Mouse (Mus musculus) right cerebral cortex, postnatal 4 days (tissue): ENCODE measurements around the gene Atxn7l1.

Source experiments
- DNase-seq: peaks from one replicate; pipeline ENCODE4 v3.0.0-alpha.2; 2022

The Atxn7l1 gene

DNA sequence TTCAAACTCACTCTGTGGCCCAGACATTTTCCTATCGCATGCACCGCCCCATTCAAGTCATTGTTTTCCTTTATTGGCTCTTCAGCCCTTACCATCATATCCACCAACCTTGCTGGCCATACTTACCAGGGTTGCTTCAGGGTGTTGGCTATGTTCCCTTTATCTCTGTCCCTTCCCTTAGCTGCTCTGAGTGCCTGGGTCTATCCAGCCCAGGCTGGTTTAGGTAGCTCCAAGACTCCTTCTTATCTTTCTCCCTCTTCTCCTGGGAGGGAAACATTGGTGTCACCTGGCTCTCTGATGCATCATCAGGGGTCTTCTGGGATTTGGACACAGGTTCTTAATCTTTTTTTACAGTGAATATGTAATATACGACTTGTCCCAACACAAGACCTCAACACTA is 36.6 kb downstream of the Atxn7l1 start:
- no peak for DNase-seq

DNA sequence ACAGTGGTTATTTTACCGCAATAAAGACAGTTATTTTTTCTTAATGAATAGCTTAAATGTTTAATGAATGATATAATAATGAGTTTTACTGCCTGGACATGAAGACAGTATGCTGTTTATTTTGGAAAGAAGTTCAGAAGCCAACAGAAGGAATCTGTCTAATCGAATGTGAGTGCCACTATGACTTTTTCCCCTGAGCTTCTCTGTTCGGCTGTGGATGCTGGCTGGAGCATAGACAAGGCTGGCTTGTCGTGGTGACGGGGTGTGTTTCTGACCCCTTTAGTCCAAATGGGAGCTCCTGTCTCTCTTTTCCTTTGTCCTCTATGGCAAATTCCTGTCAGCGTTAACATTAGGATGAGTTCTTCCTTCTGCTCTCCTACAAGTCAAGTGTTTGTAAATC is 37.6 kb downstream of the Atxn7l1 start:
- no peak for DNase-seq

DNA sequence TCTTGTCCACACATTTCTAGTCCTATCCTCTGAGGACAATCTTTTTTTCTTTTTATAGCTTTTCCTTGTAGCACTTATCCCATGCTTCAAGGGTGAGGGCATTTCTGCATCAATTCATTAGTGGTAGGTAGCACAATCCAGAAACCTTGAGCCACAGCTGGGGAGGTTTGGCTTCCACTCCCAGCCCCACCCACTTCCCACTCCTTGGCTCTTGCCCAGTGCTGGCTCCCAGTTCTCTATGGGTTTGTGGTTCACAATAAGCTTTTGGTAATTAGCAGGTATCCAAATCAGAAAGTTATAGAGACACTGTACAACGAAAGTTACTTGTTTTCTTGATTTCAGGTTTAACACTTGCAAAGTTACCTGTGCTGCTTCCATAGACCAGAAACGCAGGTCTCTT is 38.8 kb downstream of the Atxn7l1 start:
- no peak for DNase-seq

DNA sequence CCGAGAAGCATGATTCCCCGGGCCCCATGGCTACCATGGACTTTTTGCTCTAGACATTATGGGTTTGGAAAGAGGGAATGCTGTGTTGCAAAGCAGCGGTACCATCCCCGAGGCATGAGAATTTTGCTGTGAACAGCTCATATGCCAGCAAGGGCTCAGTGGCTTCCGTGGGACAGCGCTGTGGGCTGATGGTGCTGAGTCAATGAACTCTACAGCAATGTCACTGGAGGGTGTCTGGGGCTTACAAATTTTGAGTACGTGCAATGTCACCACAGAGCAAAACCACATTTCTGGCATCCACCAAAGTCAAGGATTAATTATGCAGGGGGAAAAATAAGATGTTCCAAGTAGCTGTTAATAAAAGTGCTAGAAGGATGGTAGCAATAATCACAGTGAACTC is 42.6 kb downstream of the Atxn7l1 start:
- no peak for DNase-seq

DNA sequence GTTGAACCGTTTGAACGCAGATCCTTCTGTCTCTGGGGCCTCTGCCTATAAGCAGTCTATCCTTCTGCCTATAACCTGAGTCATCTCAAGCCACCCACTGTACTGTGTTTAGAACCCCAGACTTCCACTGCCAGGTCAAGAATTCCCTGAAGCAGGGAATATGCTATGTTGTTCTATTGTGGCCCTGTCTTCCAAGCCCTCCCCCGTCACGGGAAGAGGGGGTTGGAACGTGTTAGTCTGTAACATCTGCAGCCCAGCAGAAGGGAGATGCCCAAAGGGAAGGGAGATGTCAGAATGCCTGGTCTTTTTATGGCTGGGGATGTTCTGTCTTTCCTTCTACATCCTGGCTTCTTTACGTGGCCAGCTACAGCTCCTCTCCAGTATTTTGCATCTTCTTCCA is 43.1 kb downstream of the Atxn7l1 start:
- DNase-seq = no peak

DNA sequence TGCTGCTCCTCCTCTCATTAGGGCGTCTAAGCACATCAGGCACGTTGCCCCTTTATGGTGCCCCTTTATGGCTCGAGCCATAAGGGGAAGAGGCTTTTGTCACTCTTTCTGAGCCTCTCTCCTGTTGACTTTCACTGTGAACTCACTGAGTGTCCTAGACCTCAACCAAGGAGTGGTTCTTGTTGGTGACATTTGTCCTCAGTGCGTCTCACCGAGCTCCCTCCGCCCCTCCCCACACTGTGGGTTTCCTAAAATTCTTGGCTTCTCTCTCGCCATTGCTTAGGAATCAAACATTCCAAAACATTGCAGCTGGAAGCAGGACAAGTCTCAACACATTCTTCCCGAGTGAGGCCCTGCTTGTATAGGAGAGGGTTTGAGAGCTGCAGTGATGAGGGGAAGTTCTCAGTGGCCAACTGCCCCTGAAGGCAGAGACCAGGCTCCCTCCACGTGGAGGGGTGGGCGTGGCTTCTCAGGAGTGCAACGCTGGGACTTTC is 46.0 kb downstream of the Atxn7l1 start:
- no peak for DNase-seq

DNA sequence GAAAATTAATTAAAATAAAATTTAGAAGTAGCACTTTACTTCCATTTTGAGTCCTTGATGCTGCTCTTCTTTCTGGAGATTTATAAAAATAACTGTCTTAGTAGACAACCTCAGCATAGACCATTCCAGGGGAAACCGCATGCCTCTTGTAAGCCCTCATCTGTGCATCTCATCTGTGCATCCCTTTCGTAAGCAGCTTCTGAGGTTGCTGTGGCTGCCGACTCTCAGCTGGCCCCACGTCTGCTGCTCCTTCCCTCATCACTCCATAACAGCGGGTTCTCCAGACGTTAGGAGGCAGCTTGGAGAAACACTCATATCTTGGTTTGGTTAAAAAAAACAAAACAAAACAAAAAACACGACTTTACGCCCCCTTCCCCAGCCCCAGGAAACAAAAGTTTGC is 47.7 kb downstream of the Atxn7l1 start:
- no peak for DNase-seq

DNA sequence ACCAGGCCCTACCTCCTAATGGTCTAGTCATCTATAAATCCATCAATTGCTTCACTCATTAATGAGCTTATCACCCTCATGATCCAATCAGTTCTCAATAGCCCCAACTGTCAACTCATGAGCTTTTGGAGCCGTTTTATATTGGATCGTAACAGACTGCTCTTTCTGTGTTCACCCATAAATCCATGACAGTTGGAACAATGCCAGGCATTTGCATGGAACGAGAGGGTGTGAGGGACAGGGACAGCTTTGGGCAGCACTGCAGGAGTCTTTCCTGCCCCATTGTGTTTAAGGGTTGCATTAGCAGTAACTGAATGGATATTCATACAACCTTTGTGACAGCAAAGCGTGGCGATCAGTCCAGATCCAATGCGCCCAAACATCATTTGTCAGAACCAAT is 49.8 kb downstream of the Atxn7l1 start:
- no peak for DNase-seq

DNA sequence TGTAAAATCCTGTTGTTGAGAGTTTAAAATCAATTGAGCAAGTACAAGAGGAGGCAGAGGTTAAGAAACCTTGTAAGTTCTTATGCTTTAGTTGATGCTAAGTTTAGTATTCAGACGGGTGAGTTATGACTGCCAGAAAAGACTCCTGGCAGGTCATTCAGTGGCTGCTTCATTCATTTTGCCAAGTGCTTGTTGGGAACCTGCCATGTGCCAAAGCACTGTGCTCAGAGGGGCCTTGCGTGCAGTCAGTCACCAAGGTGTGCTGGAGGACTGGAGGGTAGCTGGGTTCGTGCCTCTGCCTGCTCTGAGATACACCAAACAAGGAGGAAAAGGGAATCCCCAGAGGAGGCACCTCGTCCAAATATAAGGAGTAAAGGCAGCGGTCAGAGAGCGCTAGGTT is 50.3 kb downstream of the Atxn7l1 start:
- DNase-seq = no peak

DNA sequence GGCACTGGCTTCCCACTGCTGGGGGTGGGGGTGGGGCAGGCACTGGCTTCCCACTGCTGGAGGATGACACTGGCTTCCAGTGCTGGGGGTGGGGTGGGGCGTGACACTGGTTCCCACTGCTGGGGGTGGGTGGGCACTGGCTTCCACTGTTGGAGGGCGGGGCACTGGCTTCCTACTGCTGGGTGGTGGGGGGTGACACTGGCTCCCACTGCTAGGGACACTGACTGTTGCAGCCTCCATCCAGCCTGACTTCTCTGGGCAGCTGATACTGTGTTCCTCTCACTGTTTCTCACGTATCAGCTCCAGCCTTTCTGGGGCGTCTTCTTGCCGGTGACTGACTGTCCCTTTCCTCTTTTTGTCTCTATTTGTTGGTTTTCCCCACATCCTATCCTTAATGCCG is 53.6 kb downstream of the Atxn7l1 start:
- no peak for DNase-seq

DNA sequence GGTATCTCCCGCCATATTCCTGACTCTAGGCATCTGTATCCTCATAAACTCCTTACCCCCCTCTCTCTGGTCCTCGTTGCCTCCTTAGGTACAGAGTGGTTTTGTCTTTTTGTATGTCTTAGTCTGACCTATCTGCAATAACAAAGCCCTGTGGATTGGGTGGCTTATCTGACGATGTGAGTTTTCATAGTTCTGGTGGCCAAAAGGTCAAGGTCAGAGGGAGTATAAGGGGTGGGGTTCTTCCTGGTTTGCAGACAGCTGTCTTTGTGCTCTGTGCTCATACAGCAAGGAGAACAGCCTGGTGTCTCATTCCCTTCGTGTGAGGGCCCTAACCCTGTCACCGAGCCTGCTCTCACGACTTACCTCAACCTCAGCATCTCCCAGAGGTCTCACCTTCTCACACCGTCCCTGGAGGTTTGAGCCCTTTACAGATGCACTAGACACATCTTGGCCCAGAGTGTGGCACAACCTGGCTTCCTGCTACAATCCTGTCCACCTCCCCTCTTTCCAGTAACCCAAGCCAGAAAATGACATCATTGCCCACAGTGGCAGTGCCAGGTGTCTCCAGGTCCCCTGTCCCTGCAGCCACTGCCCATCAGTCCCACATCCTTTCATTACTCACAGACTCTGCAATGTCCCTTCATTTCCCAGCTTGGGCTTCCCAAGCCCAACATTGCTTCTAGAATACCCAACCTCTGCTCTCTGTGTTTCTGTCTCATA is 54.2 kb downstream of the Atxn7l1 start:
- DNase-seq = no peak

DNA sequence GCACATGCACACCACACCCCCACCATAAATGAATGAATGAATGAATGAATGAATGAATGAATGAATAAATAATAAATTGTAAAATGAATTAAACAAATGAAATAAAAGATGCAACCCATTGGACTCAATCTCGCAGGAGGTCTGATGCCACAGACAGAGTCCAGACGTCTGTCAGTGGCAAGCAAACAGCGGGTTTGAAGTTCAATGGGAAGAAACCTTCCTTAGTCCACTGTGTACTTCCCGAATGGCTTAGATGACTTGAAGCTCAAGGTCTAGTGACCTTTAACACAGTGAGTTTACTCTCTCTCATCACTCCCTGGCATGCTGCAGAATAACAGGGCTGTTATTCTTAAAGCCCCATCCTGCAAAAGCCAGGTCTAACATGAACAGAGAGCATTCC is 57.8 kb downstream of the Atxn7l1 start:
- DNase-seq = no peak

DNA sequence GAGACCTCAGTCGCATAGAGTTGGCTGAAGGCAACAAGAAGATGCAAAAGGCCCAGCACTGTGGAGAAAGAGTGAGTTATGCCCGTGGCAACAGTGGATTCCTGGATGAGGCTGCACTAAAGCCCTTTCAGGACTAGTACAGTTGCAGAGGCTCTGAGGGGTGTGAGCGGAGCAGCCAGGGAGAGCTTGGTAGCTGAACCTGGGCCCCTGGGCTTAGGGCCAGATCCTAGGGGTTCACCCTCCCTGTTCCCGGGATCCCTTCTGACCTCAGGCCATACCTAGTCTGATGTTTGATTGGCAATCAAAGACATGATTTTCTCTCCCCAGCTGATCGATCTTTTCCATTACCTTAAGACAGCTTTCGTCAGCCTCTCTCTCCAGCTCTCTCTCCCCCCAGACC is 58.8 kb downstream of the Atxn7l1 start:
- DNase-seq = no peak

DNA sequence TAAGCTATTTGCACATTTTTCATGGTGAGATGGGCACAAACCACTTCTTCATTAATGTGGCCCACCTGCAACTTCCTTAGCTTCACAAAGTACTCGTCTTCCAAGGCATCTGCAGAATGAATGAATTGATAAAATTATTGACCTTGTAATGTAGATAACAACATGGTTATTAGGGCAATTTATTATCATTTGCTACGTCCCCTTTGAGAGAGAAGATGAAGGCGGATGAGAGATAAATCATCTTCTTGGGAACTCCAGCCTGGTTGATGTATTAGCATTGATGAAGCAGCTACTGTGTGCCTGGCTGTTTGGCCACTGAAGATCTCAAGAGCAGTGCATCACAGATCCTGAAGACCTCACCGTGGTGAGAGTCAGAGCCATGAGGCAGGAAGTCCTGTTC is 63.4 kb downstream of the Atxn7l1 start:
- no peak for DNase-seq

DNA sequence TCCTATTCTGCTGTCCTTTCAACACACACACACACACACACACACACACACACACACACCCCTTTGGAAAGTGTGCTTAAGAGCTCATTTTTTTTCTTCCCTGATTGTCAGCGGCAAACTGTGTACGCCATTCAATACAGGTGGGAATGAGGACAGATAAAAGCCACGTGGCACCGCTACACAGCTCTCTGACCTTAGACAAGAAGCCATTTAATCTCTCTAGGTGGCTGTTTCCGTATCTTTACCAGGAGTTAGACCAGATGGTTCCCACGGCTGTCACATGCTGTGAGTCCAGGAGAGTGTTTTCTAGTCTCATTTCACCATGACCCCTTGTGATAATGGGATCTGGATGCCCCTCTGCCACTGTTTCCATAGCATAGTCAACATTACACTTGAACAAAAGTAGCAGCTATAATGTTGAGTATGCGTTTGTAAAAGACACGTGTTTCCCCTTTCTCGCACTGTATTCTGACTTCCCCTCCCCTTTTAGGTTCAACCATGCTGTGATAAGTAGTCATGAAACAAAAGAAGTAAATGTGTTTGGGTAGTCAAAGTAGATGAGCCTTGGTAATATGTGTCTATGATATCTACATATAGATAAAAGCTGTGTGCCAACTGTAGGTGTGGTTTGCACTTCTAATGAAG is 70.8 kb downstream of the Atxn7l1 start:
- no peak for DNase-seq

DNA sequence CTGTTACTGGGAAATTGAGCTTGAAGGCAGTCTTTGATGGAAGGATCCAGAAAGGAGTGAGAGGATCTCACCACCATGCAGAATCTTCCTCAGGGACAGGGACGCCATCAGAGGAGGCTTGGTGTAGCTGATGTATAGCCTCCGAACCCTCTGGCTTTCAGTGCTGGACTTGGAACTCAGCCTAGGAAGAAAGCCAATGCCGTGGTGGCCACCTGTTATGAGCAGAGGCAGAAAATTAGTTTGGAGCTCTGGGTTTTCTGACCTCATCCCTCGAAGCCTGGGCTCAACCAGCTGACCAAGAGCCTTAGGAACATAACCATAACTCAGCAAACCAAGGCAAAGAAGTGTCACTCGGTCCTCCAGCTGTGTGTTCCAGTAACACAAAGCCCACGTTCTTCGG is 71.9 kb downstream of the Atxn7l1 start:
- DNase-seq = no peak

DNA sequence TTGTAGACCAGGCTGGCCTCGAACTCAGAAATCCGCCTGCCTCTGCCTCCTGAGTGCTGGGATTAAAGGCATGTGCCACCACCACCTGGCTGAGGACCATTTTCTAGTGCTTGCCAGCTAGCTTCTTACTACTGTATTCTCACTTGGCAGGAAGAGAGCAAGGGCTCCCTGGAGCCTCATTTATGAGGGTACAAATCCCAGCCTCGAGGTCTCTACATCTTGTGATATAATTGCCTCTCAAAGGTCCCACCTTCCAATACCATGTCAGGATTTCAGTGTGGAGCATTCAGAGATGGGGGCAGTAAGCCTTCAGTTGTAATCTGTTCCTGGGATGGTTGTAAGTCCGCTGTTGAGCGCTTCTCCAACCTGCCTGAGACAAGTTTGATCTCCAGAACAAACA is 72.6 kb downstream of the Atxn7l1 start:
- no peak for DNase-seq

DNA sequence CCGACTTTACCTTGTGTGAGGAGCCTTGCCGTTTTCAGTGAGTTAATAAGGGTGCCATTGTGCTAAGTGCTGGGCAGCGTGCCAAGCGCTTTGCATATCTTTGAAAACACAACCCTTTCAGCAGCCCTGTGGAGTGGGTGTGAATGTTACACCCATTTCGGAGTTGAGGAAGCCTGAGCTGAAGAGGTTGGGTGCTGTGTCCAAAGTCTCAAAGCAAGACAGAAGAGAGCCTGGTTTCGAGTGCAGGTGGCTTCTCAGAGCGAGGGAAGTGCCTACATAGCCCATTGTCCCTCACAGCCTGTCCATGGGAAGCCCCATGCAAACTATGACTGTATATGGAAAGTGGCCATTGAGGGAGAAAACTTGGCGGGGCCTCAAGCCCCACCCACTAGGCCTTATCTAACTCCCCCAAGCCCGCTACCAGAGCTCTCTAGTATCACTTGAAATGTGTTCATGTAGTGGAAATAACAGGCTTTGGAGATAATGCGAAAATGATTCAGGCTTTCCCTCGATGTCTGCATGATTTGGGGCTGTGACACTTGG is 73.1 kb downstream of the Atxn7l1 start:
- DNase-seq = peak; percentile 52

DNA sequence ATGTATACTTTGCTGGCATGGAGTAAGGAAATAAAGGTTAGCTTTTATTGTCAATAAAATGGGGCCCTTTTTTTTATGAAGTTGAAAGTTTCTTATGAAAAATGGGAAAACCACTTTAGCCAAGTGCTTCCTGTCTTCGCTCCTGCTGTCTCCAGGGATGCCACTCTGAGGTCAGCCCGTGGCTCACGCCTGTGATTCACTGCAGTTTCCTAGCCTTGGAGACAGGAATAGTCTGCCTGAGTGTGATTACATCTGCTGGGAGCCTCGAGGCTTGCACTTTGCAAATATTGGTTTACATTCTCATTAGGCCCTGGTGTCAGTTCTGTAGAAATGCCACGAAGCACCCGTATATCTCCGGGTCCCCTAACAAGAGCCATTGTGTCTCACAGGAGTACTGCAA is 74.7 kb downstream of the Atxn7l1 start:
- DNase-seq = no peak

DNA sequence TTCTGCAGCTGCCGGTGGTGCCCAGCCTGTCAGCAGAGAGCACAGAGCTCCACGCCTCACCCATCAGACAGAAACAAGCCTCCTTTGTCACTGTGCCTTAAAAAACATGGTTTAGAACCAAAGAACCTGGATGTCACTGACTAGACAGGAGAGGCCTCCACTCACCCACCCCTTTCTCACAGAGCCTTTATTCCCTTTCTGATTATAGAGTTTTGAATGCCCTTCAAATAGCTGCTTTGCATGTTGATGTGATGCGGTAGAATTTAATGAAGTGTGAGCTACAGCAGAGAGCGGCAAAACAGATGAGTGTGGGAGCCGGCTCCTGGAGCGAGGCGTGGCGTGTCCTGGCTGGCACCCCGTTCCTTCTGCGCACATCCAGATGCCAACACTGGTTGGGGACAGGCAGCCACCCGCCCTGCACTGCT is 77.6 kb downstream of the Atxn7l1 start:
- peak; percentile 35 for DNase-seq

DNA sequence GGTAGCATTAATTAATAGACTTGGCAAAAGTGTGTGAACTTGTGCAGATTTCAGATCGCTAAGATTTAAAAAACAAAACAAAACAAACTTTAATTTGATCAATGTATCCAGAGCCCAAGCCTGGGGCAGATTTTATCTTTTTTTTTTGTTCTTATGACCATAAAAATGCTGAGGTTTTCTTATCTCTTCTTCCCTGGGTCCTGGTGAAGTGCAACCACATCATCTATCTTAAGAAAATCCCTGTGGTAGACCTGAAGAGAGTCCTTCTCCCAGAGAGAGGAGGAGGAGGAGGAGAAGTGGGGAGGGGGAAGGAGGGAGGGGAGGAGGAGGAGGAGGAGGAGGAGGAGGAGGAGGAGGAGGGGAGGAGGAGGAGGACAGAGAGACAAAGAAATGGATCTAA is 78.5 kb downstream of the Atxn7l1 start:
- DNase-seq = no peak

DNA sequence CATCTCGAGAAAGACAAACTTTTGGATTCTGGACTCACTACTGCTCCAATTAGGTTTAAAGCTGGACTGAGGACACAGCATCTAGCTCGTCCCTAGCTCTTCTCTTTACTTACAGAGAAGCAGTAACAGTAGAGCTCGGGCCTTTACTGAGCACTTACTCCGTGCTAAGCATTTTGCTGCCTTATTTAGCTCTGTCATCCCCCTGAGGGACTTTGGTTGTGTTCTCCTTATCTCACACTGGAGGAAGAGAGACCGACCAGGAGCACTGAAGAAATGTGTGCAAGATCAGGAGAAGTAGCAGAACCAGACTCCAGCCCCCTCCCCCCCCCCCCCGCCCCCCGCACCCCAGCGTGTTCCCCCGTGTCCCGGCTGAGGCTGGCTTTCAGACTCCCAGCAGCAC is 79.1 kb downstream of the Atxn7l1 start:
- DNase-seq = no peak

DNA sequence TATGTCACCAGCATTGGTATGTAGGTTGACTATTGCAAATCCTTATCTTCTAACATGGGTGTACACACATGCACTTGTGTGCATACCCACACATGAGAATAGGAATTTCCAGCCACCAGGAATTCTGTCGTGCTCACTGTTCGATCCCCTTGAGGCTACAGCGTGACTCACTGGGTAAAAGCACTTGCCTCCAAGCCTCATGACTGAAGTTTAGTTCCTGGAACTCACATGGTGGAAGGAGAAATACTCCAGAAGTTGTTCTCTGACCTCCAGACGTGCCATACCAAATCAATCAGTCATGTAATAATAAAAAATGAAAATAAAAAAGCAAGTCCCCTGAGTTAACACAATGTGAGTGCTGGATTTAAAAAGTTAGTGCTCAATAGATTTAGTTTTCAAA is 87.8 kb downstream of the Atxn7l1 start:
- no peak for DNase-seq

DNA sequence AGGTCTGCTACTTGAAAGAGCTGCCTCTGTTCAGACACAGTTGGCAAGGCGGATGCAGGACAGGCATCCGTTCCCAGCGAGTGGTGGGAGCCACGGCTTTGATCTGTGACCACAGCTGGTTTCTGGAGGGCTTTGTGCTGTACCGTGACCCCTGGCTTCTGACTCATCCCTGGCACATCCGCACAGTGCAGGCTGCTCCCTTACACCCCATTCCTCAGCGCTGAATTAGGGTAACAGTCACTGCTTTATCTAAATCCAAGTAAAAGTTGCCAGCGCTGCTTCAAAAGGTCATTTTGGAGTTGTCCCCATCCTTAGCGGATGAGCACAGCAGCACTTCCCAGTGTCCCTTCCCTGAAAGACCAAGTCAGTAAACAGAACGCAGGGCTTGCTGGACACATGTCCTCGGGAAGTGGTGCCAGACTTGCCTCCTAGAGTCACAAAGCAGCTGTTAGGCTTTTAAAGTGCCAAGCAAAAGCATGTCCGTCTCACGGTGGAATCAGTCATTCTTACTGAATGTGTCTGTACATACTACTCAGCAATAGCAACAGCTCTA is 88.4 kb downstream of the Atxn7l1 start:
- DNase-seq = no peak
